Mouse (Mus musculus) CH12.LX (cell line): ENCODE results near the gene Sst. TPM values are rescaled to one million over a fixed set of nuclear protein-coding genes. Genes with fewer than 3 reads are reported as not detected.

Experiments
- DNase-seq: peaks from one replicate; pipeline ENCODE4 v3.0.0-alpha.2; 2013; ENCODE audit errors: extremely low read depth
- H3K27ac ChIP-seq: 2 replicates; pipeline ENCODE4 v1.5.1; 2012; ENCODE audit warnings: low read depth, mild to moderate bottlenecking, control low read depth, moderate library complexity; ENCODE audit not compliant: insufficient read depth
- H3K27me3 ChIP-seq: replicated peaks from 2 replicates; pipeline ENCODE3; 2012; ENCODE audit warnings: inconsistent platforms
- H3K36me3 ChIP-seq, 2 experiments: replicated peaks in 1 of 2; 2 replicates each; pipeline versions ENCODE3 to v1.6.1; 2012; ENCODE audit warnings: inconsistent platforms in 1 of 2, low read length in 1 of 2, mild to moderate bottlenecking in 1 of 2, mixed read lengths in 1 of 2, moderate library complexity in 1 of 2; ENCODE audit not compliant: control insufficient read depth in 1 of 2, insufficient read depth in 1 of 2
- H3K4me1 ChIP-seq, 2 experiments: 2 replicates each; pipeline ENCODE4 v1.6.1; 2012; ENCODE audit warnings: inconsistent platforms in 1 of 2, moderate library complexity in 1 of 2; ENCODE audit not compliant: insufficient read depth in 2 of 2, control insufficient read depth in 1 of 2
- H3K4me2 ChIP-seq: 2 replicates; pipeline ENCODE4 v1.6.1; 2012; ENCODE audit warnings: low read depth, mild to moderate bottlenecking, control low read depth; ENCODE audit not compliant: poor library complexity, insufficient read depth, severe bottlenecking
- H3K4me3 ChIP-seq, 3 experiments: fragments of 150-350 bp in 1 of 3; sonication (generic) in 1 of 3; replicated peaks in 1 of 3; 2 replicates each; pipeline versions ENCODE3 to v1.5.1; 2011 to 2012; ENCODE audit warnings: low read depth in 2 of 3, low read length in 2 of 3, mild to moderate bottlenecking in 2 of 3, moderate library complexity in 2 of 3, control low read depth in 1 of 3, improper control_type of control experiment in 1 of 3, inconsistent platforms in 1 of 3, mixed read lengths in 1 of 3; ENCODE audit not compliant: poor library complexity in 1 of 3
- H3K79me2 ChIP-seq: replicated peaks from 2 replicates; pipeline ENCODE4 v1.6.1; 2012; ENCODE audit warnings: mild to moderate bottlenecking, moderate library complexity; ENCODE audit not compliant: control insufficient read depth, poor library complexity, insufficient read depth, severe bottlenecking; ENCODE audit errors: extremely low read depth
- H3K9ac ChIP-seq: 2 replicates; pipeline ENCODE4 v1.6.1; 2012; ENCODE audit warnings: low read depth, mild to moderate bottlenecking, control low read depth, moderate library complexity; ENCODE audit not compliant: insufficient read depth
- H3K9me3 ChIP-seq: replicated peaks from 2 replicates; pipeline ENCODE3; 2012; ENCODE audit warnings: low read length, inconsistent platforms, mixed read lengths
- BHLHE40 ChIP-seq: IDR thresholded peaks from 2 replicates; pipeline ENCODE4 v1.6.1; 2011; ENCODE audit warnings: mild to moderate bottlenecking, low read depth, low read length, improper control_type of control experiment
- ELF1 ChIP-seq: IDR thresholded peaks from 2 replicates; pipeline ENCODE4 v1.6.1; 2014; ENCODE audit warnings: low read depth, mild to moderate bottlenecking, inconsistent platforms, low read length, improper control_type of control experiment
- EP300 ChIP-seq: IDR thresholded peaks from 2 replicates; pipeline ENCODE4 v1.6.1; 2011; ENCODE audit warnings: low read length, improper control_type of control experiment
- ETS1 ChIP-seq: conservative IDR thresholded peaks from 2 replicates; pipeline ENCODE4 v1.6.1; 2012; ENCODE audit warnings: low read depth, mild to moderate bottlenecking, inconsistent platforms, low read length, improper control_type of control experiment, moderate library complexity
- HCFC1 ChIP-seq: IDR thresholded peaks from 2 replicates; pipeline ENCODE4 v1.6.1; 2012; ENCODE audit warnings: low read depth, mild to moderate bottlenecking, inconsistent platforms, low read length, improper control_type of control experiment
- IRF4 ChIP-seq: IDR thresholded peaks from 2 replicates; pipeline ENCODE4 v1.6.1; 2014; ENCODE audit warnings: low read depth, mild to moderate bottlenecking, inconsistent platforms, low read length, improper control_type of control experiment
- JUND ChIP-seq: conservative IDR thresholded peaks from 2 replicates; pipeline ENCODE4 v1.6.1; 2011; ENCODE audit warnings: low read depth, low read length, improper control_type of control experiment
- KAT2A ChIP-seq: IDR thresholded peaks from 2 replicates; pipeline ENCODE4 v1.6.1; 2012; ENCODE audit warnings: low read length, improper control_type of control experiment, inconsistent platforms; ENCODE audit not compliant: insufficient replicate concordance
- MAX ChIP-seq: IDR thresholded peaks from 2 replicates; pipeline ENCODE4 v1.6.1; 2011; ENCODE audit warnings: low read length, improper control_type of control experiment
- MAZ ChIP-seq: IDR thresholded peaks from 2 replicates; pipeline ENCODE4 v1.6.1; 2012; ENCODE audit warnings: low read depth, mild to moderate bottlenecking, inconsistent platforms, low read length, improper control_type of control experiment, moderate library complexity
- MXI1 ChIP-seq: IDR thresholded peaks from 2 replicates; pipeline ENCODE4 v1.6.1; 2011; ENCODE audit warnings: mild to moderate bottlenecking, low read depth, low read length, improper control_type of control experiment
- POLR2AphosphoS2 ChIP-seq: IDR thresholded peaks from 2 replicates; pipeline ENCODE4 v1.6.1; 2011; ENCODE audit warnings: low read depth, low read length, improper control_type of control experiment
- SMC3 ChIP-seq: IDR thresholded peaks from 2 replicates; pipeline ENCODE4 v1.6.1; 2011; ENCODE audit warnings: low read depth, low read length, improper control_type of control experiment
- TBP ChIP-seq: conservative IDR thresholded peaks from 2 replicates; pipeline ENCODE4 v1.6.1; 2011; ENCODE audit warnings: low read depth, low read length, improper control_type of control experiment
- TCF12 ChIP-seq: IDR thresholded peaks from 2 replicates; pipeline ENCODE4 v1.6.1; 2014; ENCODE audit warnings: low read depth, mild to moderate bottlenecking, inconsistent platforms, low read length, improper control_type of control experiment
- UBTF ChIP-seq: IDR thresholded peaks from 2 replicates; pipeline ENCODE4 v1.6.1; 2012; ENCODE audit warnings: low read depth, mild to moderate bottlenecking, inconsistent platforms, low read length, improper control_type of control experiment, moderate library complexity
- USF1 ChIP-seq: IDR thresholded peaks from 2 replicates; pipeline ENCODE4 v1.6.1; 2014; ENCODE audit warnings: low read depth, mild to moderate bottlenecking, inconsistent platforms, low read length, improper control_type of control experiment
- ZMIZ1 ChIP-seq: IDR thresholded peaks from 2 replicates; pipeline ENCODE4 v1.6.1; 2012; ENCODE audit warnings: low read depth, mild to moderate bottlenecking, inconsistent platforms, low read length, improper control_type of control experiment
- dilution Hi-C: fragments of 300-500 bp; cut with MboI; formaldehyde crosslinking; loops from 2 replicates; pipeline ENCODE4 v1.14.3; 2020; ENCODE audit warnings: low sequenced_read_pairs; ENCODE audit not compliant: extremely low pct_unique_long_range_greater_than_20kb, extremely low pct_ligation_motif_present
- in situ Hi-C: fragments of 300-500 bp; cut with MboI; formaldehyde crosslinking; loops from 3 replicates; pipeline ENCODE4 v1.14.3; 2019; ENCODE audit warnings: low sequenced_read_pairs, low pct_ligation_motif_present, low pct_unique_long_range_greater_than_20kb, mixed read lengths
- polyA plus RNA-seq: library from polyadenylated mRNA; unstranded; fragments of >175 nt; gene quantifications from 2 replicates; pipeline ENCODE4 v1.2.1, GENCODE M21; 2012; ENCODE audit warnings: low read depth; ENCODE audit not compliant: insufficient read length
- total RNA-seq, 2 experiments: library from RNA; depleted of rRNA; stranded (reverse); fragments of 300-350 nt in 1 of 2; fragments of >200 nt in 1 of 2; gene quantifications; 2 replicates each; pipeline ENCODE4 v1.2.3; 2012 to 2014

Gene Sst
- total and polyA plus RNA-seq, 3 experiments = not detected

- in situ Hi-C loops = no loop called here
- no peaks in the 10 kb centered on the region for H3K4me1 ChIP-seq
- no peak for TF ChIP-seq TCF12
- TF ChIP-seq HCFC1 = no peak
- TF ChIP-seq EP300 = no peak
- no peak for TF ChIP-seq KAT2A
- no peak for TF ChIP-seq IRF4
- TF ChIP-seq ELF1 = no peak
- TF ChIP-seq MAX = no peak
- TF ChIP-seq ZMIZ1 = no peak
- no peak for TF ChIP-seq JUND
- TF ChIP-seq USF1 = no peak
- TF ChIP-seq BHLHE40 = no peak
- TF ChIP-seq POLR2AphosphoS2 = no peak
- no peak for TF ChIP-seq MXI1
- TF ChIP-seq ETS1 = no peak
- no peak for TF ChIP-seq TBP
- TF ChIP-seq UBTF = no peak
- TF ChIP-seq MAZ = no peak
- no peak for TF ChIP-seq SMC3
- TF ChIP-seq, all 38 proteins: peak for 0
- Histone ChIP-seq H3K4me3 (no peak overlapping the region), H3K9ac (no peak overlapping the region), H3K9me3 (no peaks in the 10 kb centered on the region), H3K36me3 (no peaks in the 10 kb centered on the region), H3K27ac (no peak overlapping the region), H3K4me2 (no peak overlapping the region), H3K27me3 (peaks cover 3% of the 10 kb centered on the region), H3K79me2 (no peaks in the 10 kb centered on the region)
- dilution Hi-C loops = no loop called here
- no peak for DNase-seq
Measured at GRCm38 (mm10) chr16:23842609-23843008, 48.1 kb downstream of the Sst start.

Other genes starting within 250 kb of the Sst start
- gene Rtp2, start 41.4 kb upstream of the Sst start, total RNA-seq (2012; rRNA removed) = not detected in 2 replicates
- not detected in 2 replicates for gene Rtp2, start 41.4 kb upstream of the Sst start, total RNA-seq (2014; rRNA removed)
- gene Rtp2, start 41.4 kb upstream of the Sst start, polyA plus RNA-seq = not detected in 2 replicates
- gene Gm37419, start 97.5 kb upstream of the Sst start, total RNA-seq (2012; rRNA removed) = not detected in 2 replicates
- gene Gm37419, start 97.5 kb upstream of the Sst start, total RNA-seq (2014; rRNA removed) = not detected in 2 replicates
- not detected in 2 replicates for gene Gm37419, start 97.5 kb upstream of the Sst start, polyA plus RNA-seq
- 0.17 and 0.25 TPM in 2 replicates for gene Bcl6, start 97.9 kb upstream of the Sst start, total RNA-seq (2012; rRNA removed)
- gene Bcl6, start 97.9 kb upstream of the Sst start, total RNA-seq (2014; rRNA removed) = 0.20 and 0.27 TPM in 2 replicates
- 0.60 and 0.72 TPM in 2 replicates for gene Bcl6, start 97.9 kb upstream of the Sst start, polyA plus RNA-seq